Mouse (Mus musculus): ENCODE data around the gene Kcnq2.

DNA sequence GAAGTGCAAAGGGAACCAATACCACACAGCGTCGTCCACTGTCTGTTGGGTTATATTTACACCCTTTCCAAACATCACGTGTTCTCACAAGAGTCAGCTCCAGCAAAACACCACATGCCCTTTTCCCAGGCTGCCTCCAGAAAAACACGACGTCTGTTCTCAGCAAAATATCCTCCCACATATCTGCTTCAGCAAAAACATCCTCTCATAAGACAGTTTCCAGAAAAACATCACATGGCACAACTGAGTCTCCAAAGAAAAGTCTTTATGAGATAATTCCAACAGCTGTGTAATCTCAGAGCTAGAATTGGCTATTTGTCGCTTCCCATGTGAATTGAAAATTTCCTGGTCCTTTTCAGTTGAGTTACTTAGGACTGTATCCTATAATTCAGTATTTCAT is 45.8 kb upstream of the Kcnq2 start:
- TF ChIP-seq CTCF (IDR thresholded peaks at IDR 0.05; ENCODE audit: low read depth), result no peak
- no peak for TF ChIP-seq EP300 (IDR thresholded peaks at IDR 0.05; ENCODE audit: low read depth)

Measured in heart, postnatal 0 days (tissue).